Mouse (Mus musculus) regulatory T cell (primary cell): ENCODE results near the gene Lgals7.

Experiments used
- in situ Hi-C: fragments of 300-600 bp; cut with MboI, MseI; formaldehyde crosslinking; loops from one replicate; pipeline ENCODE4 v1.15.1; 2025; ENCODE audit warnings: high pct_unique_total_duplicates

The Lgals7 gene

GRCm38 (mm10) chr7:28830981-28831380, 32.7 kb upstream of the Lgals7 start:
- in situ Hi-C loops, result no loop called here

DNA sequence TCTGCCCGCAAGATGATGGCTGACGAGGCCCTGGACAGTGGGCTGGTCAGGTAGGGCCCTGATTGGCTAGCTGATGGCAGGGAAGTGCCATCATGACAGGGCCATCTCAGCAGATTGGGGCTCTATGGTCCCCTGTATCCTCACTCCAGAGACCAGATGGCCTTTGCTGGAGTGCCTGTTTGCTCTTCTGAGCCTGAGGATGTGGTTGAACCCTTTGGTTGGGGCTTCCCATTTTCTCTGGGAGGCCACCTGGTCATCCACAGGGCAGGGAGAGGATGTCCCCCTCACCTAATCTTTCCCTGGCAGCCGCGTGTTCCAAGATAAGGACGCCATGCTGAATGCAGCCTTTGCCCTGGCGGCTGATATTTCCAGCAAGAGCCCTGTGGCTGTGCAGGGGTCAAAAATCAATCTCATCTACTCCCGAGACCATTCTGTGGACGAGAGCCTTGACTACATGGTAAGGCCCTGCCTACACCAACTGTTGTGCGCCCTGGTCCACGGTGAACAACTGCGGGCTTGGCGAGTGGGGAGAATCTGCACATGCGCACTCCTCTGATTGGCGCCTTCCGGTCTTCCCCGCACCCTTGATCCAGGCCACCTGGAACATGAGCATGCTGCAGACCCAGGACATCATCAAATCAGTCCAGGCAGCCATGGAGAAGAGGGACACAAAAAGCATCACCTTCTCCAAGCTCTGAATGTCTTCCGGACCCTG, 32.1 kb upstream of the Lgals7 start:
- in situ Hi-C loops, result no loop called here

DNA sequence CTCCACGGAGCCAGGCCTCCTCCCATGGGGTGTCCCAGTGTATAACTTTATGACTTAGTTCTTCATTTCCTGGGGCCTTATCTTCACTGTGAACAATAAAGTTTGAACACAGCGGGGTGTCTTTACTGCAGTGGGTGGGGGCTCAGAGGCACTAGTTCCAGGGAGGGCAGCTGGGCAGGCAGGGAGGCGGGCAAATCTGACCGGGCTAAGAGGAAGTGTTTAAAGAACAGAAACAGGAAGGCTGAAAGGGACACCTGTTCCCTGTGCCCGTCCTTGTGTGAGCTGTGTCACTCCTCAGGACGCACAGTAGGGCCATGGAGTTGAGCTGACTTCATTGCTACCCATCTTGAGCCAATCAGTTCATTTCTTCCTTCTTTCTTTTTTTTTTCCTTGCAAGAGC, 31.5 kb upstream of the Lgals7 start:
- in situ Hi-C loops, result no loop called here

- in situ Hi-C loops, result no loop called here
Observed at GRCm38 (mm10) chr7:28833723-28834347, 29.8 kb upstream of the Lgals7 start, which contains the start of gene Lgals4. Lgals4 (plus strand) TSS chr7:28833854.

- in situ Hi-C loops, result no loop called here
Observed at GRCm38 (mm10) chr7:28836936-28837335, 26.7 kb upstream of the Lgals7 start.

GRCm38 (mm10) chr7:28838331-28838730, 25.3 kb upstream of the Lgals7 start:
- in situ Hi-C loops, result no loop called here

DNA sequence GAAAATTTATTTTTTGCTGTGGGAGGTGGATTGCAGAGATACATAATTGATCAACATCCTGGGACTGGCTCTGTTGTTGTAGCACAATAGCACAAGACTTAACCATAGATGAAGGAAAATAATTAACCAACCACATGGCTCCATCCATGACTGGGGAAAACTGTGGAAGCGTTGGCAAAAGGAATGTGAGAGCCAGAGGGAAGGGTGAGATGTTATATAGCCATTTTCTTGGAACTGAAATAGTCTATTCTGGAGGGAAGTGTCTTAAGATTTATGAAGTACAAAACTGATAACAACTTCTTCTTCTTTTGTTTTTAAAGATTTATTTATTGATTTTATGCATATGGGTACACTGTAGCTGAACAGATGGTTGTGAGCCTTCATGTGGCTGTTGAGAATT, 16.4 kb upstream of the Lgals7 start:
- in situ Hi-C loops, result loop anchor here (10.0 kb wide), 1 partner anchor 1472 kb away; no protein-coding TSS in a partner anchor

DNA sequence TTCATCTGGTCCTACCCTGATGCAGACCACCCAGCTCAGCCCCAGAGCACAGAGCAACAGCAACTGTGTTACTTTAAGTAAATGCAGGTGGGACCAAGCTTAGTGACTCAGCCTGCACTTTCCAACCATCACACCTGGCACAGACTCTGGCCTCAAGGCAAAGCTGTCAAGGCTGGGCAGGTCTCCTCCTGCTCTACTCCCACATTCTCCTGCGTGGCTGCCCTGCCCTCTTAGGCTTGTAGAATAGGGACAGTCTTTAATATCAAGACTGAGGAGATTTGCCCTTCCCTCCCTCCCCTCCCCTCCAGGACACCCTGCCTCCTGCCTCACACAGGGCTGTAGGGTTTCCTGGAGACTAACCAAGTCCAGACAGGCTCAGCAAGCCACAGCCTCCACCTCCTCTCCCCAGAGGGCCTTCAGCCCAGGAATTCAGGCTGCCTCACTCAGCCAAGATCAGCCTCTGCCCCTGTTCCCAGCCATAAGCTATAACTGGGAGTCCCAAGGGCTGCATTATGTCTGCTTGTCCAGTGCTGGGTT, 13.9 kb upstream of the Lgals7 start:
- in situ Hi-C loops, result loop anchor here (10.0 kb wide), 1 partner anchor 1475 kb away; no protein-coding TSS in a partner anchor

DNA sequence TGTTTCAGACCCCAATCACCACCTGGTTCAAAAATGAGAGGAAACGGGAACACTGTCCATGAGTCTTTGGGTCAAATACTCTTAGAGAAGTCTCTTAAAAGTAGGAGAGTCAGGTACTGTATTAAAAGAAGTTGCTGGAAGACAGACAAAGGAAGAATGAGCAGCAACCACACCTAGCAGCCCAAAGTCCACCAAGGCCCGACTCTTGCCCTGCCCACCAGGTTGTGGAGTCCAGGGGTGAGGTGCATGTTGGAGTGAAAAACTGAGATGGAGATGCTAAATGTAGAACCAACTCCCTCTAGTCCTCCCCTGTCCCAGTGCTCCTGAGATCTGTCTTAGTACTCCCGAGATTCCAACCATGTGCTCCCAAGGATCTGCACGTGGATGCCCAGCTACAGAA, 13.0 kb upstream of the Lgals7 start:
- in situ Hi-C loops, result no loop called here

GRCm38 (mm10) chr7:28859953-28860352, 3.7 kb upstream of the Lgals7 start:
- in situ Hi-C loops, result loop anchor here (5.0 kb wide), 1 partner anchor 753 kb away; no protein-coding TSS in a partner anchor

- in situ Hi-C loops, result no loop called here
Observed at GRCm38 (mm10) chr7:28860898-28861297, 2.8 kb upstream of the Lgals7 start.

- in situ Hi-C loops, result no loop called here
Observed at GRCm38 (mm10) chr7:28862817-28863499, 695 bp upstream of the Lgals7 start.

GRCm38 (mm10) chr7:28864288-28864750, 666 bp downstream of the Lgals7 start:
- in situ Hi-C loops, result no loop called here

- in situ Hi-C loops, result loop anchor here (5.0 kb wide), 1 partner anchor 68 kb away; no protein-coding TSS in a partner anchor
Observed at GRCm38 (mm10) chr7:28865481-28866300, 2.0 kb downstream of the Lgals7 start.

DNA sequence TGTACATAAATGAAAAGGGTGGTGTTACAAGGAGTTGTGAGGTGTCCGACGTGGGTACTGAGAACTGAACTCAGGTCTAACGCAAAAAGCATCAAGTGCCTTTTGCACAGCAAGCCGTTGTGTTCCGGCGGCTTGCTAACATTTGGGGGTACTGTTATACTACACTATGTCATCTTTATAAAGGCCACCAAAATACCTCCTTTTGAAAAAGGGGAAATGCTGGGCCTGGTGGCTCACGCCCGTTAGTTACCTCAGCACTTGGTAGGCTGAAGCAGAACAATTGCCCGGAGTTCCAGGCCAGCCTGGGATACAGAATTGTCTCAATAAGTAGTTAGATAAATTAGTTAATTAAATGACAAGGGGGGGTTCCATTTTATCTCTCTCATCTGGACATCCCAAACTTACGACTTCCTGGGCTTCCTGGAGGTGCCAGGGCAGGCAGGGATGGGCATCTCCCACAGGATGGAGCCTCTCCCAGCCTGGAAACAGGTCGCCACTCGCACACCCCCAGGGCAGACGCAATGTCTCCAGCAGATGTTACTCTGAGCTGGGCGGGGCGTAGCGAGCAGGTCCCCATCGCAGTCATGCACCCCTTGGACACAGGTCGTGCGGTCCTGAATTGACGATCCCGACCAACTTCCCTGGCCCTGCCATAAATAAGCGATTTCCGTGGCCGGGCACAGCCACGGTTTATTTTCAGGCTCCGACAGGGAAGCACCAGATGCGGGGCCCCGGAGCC, 3.3 kb downstream of the Lgals7 start:
- in situ Hi-C loops, result loop anchor here (5.0 kb wide), 1 partner anchor 70 kb away; no protein-coding TSS in a partner anchor

DNA sequence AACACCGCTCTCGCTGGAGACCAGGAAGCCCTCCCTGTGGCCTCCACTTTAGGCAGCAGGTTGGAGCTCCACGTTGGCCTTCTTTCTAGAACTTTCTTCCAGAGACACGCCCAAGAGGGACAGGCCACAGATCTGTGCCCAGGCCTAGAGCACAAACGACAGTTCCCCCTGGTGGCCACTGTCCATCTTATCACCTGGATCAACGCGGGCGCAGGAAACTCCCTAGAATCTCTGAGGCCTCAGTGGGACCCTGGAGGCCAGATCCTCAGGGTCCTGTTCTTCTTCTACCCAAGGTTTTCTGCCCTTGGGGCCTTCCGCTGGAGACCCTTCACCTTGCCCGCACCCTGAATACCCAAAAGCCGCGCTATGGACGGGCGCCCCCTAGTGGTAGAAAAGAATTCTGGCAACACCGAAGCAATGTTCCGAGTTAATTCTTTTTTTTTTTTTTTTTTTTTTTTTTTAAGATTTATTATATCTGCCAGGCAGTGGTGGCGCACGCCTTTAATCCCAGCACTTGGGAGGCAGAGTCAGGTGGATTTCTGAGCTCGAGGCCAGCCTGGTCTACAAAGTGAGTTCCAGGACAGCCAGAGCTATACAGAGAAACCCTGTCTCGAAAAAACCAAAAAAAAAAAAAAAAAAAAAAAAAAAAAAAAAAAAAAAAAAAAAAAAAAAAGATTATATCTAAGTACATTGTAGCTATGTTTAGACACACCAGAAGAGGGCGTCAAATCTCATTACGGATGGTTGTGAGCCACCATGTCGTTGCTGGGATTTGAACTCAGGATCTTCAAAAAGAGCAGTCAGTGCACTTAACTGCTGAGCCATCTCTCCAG, 4.1 kb downstream of the Lgals7 start:
- in situ Hi-C loops, result loop anchor here (5.0 kb wide), 1 partner anchor 70 kb away; no protein-coding TSS in a partner anchor

DNA sequence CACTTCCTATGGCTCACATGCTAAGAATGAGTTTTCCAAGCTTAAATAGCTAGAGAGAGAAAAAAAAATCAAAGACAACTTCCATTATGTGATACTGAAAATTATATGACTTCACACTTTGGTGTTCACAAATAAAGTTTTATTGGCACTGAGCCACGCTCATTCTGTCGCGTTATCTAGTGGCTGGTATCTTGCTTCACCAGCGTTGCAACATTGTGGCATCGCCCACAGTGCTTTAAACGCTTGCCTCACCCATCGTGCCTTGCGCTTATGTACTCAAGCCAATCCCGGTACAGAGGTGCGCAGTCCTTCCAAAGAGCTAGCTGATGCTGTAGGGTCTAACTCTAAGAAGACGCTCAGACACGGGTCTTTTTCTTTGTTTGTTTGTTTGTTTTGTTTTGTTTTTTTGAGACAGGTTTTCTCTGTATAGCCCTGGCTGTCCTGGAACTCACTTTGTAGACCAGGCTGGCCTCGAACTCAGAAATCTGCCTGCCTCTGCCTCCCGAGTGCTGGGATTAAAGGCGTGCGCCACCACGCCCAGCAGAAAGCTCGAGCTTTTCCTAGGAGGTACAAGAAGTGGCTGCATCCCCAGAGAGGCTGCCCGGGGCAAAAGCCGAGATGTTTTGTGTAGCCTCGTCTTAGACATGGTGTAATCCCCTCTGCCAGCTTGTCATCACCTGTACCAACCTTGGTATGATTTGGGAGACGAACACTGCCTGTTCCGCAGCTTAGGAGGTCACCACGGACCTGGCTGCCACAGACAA, 7.4 kb downstream of the Lgals7 start:
- in situ Hi-C loops, result no loop called here

- in situ Hi-C loops, result no loop called here
Observed at GRCm38 (mm10) chr7:28874565-28874964, 10.9 kb downstream of the Lgals7 start.

- in situ Hi-C loops, result no loop called here
Observed at GRCm38 (mm10) chr7:28876099-28876498, 12.4 kb downstream of the Lgals7 start.
